Mouse (Mus musculus): ENCODE measurements around the gene Zfp346.
A peak's percentile ranks its signal among the peaks of the same experiment; 100 is the strongest.
"Not testable (repeated sequence)": the region's sequence is repeated elsewhere in the genome, so short reads cannot be mapped to it uniquely, and the experiment has no call there.

Gene Zfp346

DNA sequence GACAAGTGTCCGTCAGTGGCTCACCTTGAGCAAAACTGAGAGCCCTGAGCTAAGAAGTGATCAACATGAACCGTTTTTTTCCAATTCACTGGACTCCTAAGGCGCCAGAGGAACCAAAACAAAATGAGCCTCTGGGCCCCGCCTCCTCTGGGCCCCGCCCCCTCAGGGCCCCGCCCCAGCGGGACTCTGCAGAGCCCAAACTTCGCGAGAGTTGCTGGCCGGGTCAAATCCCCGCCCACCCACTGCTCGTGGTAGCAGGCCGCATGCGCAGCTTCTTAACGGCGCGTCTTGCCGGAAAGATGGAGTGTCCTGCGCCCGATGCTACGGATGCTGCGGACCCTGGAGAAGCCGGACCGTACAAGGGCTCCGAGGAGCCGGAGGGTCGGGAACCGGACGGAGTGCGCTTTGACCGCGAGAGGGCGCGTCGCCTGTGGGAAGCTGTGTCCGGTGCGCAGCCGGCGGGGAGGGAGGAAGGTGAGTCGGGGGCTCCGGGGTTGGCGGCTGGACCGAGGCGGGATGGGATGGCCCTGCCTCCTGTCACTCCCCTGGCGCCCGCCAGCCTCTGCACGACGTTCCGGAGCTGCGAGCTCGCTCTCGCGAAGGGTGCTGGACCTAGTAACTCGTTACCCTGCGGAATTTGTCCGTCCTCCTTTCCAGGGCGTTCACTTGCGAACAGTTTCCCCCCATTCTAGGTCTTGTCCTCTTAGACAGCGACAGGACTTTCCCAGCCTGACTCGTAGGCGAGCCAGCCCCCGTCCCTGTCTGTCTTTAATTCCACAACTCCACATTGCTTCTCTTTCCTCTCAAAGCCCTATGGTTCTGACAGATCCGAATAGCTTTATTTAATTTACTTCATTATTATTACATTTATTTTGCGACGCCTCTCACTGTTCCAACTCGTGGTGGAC, at the start of gene Zfp346:
TSS of gene Zfp346 (plus strand) at position 267 of the 908 bp plus-strand sequence.
- peak; percentile 99 for DNase-seq

DNA sequence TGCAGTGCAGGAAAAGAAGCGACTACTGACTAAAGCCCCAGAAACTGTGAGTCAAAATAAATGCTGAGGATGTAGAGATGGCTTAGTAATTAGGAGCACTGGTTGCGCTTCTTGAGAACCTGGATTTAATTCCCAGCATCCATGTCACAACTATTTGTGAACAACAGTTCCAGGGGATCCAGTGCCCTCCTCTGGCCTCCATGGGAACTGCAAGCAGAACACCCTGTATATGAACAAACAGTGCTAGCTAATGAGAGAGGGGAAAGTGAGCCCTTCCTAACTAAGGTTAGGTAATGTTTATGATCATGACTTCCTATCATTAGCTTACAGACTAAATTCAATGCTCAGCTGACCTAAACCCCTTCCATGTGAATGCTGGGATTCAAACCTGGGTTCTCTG, 47.1 kb upstream of the Zfp346 start:
- DNase-seq: no peak

DNA sequence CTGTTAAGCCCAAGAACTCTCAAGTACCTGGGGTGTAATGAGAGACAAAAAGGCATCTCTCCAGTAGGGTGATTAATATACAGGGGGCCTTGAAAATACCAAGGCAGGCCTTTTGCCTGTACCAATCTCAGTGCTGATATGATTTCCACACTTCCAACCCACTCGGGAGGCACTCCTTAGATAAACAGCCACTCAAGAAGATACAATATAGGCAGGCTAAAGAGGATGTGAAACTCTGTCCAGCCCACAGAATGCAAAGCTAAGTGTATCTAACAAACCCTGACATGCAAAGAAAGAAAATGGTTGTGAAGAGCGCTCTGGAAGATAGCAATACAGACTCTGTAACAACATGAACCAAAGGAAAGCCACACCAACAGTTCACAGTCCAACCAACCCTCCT, 41.8 kb upstream of the Zfp346 start:
- DNase-seq: no peak

DNA sequence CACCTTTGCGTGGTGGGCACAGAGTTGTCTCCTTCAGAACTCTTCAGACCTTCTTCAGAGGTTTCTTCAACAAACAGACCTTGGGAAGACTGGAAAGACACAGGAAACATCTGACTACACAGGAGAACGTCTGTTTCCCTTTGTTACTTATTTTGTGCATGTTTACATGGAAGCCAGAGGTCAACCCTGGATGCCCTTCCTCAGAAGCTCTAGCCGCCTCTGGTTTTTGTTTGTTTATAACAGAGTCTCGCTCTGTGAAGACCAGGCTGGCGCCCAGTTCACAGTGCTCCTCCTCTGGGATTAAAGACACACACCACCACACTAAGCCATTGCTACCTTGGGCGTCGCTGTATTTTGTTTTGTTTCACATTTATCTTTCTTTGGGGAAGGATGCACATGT, 35.4 kb upstream of the Zfp346 start:
- DNase-seq: no peak

DNA sequence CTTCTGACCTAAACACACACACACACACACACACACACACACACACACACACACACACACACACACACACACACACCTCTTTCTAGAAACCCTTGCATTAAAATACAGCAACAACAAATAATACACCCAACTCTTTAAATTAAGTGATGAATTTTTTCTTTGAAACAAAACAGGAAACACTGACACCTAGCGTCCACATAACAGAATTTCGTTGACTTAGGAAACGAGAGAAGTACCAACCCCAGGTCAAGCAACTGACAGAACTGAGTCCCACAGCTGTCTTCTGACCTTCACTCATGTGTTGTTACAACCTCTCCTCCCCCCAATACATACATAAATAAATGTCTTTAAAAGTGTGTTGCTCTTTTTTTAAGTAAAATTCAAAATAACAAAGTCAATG, 33.8 kb upstream of the Zfp346 start:
- DNase-seq: no peak

DNA sequence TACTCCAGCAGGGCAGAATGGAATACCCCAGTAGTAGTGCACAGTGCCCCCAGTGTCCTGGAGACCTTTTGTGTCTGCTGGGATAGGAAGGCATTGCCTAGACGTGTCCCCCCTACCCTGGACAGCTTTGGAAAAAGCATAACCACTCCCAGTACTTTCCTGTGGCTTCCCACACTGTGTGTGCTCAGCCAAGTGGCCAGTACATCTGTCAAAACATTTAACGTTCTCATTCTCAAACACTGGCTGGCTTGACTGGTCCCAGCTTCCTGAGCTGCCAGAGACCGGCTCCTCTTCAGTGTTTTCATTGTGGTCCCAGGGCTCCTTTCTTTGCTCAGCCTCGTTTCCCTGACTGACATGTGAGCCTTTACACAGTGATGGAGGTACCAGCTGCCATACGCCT, 29.5 kb upstream of the Zfp346 start:
- peak; percentile 93 for DNase-seq

DNA sequence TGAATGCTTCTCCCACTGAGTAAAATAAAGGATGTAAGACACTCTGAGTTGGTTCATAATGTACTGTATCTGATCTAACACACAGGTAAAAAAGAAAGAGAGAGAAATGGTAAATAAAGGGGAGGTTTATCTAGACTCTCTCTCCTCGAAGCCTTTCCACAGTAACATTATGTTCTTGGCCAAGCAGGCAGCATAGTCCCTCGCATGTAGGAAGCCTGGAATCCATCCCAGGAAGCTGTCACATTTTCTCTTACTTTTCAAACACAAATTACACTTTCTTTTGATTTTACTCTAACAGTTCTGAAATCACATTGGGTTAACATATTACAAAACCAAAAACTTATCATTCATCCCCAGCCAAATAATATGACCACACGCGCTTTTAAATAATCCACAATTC, 12.5 kb upstream of the Zfp346 start:
- no peak for DNase-seq

DNA sequence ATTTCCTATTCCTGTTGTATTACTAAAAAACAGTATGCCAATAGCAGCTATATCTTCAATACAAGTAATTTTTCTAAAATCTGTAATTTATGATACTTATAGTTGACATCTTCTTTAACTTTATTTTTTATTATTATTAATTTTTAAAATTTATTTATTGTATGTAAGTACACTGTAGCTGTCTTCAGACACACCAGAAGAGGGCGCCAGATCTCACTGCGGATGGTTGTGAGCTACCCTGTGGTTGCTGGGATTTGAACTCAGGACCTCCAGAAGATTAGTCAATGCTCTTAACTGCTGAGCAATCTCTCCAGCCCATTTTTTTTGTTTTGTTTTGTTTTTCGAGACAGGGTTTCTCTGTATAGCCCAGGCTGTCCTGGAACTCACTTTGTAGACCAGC, 7.3 kb upstream of the Zfp346 start:
- not testable (repeated sequence) for DNase-seq

DNA sequence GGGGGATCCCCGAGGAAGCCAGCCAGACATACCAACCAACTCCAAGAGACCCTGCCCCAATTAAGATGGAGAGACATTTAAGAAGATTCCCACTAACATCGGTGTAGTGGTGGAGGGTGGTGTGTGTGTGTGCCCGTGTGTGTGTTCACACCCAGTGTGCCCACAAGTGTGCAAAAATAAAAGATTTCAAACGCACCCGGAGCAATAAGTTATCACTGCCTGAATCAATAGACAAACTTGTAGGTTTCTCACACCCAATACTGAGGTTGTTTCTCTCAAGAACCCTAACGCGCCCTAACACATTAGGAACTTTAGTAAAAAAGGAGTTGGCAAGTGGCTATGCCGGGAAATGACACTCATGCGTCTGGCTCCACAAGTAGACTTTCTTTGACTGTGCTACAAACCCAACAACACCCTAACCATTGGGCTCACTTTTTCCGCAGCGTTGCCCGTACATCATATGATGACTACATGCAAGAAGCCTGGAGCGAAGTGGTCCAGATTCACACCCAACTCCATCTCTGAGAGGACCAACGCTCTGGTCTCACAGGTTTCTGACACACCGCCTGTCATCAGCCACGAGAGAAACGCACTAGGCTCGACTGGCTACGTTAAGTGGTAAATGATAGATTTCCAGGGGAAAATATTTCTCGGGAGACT, 5.9 kb upstream of the Zfp346 start:
- peak; percentile 93 for DNase-seq

DNA sequence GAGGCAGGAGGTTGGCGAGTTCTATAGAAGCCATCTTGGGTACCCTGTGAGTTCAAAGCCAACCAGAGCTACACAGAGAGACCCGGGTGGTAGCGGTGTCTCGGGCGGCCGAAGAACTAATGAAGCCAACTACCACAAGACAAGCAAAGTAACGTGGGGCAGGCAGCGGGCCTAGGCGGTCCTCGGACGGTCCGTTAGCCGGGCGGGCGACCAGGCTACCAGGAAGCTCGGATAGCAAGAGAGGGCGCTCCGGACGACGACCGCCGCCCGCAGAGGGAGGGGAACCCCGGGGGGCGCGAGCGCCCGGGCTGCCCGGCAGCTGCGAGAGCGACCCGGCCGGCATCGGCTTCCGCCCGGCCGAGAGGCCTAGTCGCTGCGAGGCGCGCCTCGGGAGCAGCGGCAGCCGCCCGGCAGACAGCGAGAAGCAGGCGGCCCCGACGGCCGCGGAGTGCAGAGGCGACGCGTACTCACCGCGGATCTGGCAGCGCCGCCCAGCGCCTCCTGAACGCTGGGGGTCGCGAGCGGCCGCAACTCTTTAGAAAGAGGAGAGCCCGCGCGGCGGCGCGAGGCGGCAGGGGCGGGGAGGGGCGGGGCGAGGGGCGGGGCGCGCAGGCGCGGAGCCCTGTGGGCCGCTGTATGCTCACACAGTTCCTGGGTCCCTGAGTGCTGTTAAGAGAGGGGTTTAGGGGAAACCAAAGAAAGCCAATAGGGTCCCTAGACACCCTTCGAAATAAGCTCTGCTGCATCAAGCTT, 5.2 kb upstream of the Zfp346 start, which contains the start of gene Uimc1:
TSS of gene Uimc1 (minus strand) at position 575 of the 753 bp plus-strand sequence.
- DNase-seq: peak; percentile 99

DNA sequence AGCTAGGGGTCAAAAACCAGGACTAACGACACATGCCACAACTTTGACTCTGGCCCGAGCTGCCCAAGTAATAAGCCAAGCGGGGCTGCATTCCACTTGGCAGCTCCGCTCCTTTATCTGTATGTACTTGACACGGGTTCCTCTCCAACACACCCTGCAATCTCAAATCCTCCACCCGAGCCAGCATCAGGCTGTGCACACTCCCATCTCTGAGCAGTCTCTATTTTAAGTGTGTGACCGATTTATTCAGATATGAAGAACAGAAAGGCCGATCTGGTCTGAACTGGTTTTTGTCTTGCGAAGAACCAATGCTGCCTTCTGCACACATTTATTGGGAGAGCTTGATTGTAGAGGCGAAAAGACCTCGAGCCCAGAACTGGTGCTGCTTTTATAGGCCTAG, 3.5 kb upstream of the Zfp346 start:
- peak; percentile 93 for DNase-seq

DNA sequence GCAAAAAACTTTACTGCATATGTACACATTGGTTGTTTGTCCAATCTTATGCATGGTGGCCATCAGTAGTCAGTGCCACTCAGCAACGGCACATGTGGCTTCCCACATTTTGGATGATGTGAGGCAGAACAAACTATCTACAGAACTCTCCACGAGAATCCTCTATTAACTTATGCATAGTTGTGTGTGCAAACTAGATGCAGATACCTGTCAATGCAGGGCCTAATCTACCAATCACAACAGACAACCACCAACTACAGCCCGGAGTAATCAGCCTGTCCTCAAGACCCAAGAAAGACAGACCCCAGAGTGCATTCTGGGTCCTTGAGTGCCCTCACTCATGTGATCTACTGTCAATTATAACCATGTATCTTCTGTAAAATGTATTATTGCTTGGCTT, 2.7 kb upstream of the Zfp346 start:
- DNase-seq: peak; percentile 78

DNA sequence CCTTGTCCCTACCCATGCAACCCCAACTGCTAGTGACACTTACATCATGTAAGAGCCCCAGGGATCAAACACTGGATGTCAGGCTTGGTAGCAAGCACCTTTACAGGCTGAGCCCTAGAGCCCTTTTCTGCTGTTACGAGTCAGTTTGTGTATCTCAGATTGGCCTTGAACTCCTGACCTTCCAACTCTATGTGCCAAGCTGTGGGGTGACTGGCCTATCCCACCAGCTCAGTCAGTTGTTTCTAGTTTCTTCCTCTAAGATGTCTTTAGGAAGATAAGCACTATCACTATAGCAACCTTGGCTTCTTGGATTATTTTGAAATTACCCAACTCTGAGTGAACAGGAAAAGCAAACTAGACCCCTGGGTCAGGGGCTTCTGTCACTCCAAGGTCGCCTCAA, 1.8 kb upstream of the Zfp346 start:
- DNase-seq: peak; percentile 72

DNA sequence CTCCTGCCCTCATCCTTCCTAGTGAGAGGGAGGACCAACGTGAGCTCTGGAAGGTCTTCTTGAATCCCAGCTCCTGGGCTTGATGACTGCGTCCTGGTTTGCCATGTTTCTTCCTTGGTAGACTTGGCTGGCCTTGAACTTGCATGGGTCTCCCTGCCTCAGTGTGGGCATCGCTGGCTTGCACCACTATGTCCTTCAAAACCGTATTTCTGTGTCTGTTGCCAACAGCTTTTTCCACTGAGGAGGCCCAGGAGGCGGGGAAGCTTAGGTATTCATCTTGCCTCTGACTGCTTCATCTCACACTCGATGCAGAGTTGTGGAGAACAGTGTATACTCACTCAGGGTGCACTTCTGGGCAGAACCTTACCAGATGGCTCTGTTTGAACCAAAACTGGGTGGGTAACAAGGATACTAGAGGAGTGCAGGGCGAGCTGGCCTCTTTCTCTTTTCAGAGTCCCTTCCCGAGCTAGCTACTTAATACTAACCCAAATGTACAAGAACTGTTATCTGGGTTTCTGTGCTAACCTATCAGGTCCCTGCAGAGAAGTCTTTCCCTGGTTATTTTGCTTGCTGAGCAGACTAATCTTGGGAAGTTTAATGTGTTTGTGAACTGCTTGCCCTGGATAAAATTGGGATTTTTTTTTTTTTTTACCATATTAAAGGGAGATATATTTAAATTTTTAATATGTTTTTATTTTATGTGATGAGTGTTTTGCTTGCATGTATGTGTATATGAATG, 1.0 kb downstream of the Zfp346 start:
- peak; percentile 94 for DNase-seq

DNA sequence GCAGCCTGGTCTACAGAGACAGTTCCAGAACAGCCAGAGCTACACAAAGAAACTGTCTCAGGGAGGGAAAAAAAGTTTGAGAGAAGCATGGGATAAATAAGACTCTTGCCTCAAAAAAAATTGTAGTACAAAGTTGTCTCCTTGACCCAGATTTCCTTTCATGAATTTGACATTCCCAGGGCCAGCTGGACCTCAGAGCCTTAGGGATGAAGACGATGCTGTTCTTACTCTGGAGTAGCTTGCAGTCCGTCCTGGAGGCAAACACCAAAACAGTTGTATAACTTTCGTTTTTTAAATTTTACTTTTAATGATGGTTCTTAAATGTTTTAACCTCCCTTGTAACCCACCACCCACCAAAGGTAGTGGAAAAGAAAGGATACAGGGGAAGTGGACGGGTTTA, 2.0 kb downstream of the Zfp346 start:
- peak; percentile 81 for DNase-seq

DNA sequence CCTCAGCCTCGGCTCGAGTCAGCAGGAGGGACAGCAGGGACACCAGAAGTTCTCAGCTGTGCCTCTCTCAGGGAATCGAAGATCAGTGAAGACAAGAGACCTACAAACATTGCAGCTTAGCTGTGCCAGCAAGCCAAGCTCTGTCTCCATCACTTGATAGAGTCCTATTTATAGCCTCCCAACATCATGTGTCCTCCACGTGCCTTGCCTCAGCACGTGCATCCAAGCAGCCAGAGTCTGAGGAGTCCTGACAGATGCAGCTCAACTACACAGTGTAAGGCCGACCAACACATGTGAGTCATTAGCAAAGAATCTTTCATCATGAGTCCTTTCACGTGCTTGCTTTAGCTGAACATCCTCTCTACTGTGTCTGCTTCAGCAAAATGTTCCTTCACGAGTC, 2.6 kb downstream of the Zfp346 start:
- peak; percentile 99 for DNase-seq

DNA sequence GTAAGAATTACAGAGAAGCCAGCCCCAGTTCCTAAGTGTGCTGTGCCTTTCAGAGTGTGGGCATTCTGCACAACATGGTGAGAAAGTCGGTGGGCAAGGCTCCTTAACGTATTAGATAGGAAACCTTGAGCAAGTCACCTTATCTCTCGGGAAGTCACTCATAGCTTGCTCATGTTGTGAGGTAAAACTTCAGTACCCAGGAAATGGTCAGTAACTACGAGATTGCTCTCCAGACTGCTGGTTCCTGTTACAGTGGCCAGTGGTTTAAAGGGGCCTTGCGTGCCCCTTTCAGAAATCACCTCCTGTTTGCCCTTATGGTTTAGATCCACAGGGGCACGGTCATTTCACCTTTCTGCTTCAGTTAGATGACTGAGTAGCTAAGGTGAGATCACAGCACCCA, 9.3 kb downstream of the Zfp346 start:
- DNase-seq: peak; percentile 50

DNA sequence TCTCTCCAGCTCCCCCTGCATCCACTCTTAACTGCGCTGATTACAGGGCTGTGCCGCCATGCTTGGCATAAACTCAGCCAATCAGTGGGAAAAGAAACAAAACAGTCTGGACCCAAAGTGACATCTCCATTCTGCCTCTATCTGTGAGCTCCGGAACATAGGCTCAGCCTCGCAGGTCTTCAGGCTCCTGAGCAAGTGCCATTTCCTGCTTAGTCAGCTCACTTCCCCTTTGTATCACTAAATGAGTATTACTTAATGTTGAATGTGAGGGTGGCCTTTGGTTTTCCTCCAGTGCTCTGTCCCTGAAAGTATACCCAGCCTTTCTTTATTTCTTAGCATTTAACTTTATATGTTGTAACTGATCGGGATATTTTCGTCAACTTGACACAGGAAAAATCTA, 19.8 kb downstream of the Zfp346 start:
- DNase-seq: no peak

DNA sequence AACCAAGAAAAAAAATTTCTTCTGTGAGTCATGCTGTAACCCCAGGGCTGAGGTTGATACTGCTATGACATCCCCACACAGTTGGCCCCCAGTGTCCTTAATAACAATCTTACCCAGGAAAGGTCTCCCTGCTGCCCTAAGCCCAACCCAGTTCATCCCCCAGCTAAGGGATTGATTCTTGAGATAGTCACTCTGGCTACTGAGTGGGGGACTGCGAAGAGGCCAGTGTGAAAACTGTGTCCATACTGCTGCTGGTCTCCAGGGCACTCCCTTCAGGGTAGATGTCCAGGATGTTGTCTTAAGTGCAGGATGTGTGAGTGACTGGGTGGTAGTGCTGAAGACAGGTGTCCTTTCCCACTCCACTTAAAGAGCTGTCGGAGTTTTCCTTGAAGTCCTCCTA, 28.3 kb downstream of the Zfp346 start, which contains the start of gene Gm17617:
TSS of gene Gm17617 (minus strand) at position 101 of the 400 bp plus-strand sequence.
- no peak for DNase-seq

DNA sequence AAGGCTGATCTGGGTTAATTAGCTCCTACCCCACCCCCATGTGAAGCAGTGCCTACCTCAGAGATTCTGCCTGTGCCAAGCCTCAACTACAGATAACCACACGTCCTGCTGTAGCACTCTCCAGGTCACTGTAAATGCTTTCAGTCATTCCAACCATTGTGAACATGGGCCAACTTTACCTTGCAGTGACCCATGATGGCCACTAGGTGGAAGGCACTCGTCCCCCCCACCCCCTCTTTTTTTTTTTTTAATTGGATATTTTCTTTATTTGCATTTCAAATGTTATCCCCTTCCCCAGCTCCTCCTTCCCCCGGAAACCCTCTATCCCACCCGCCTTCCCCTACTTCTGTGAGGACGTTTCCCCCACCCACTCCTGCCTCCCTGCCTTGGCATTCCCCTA, 30.3 kb downstream of the Zfp346 start:
- DNase-seq: no peak

DNA sequence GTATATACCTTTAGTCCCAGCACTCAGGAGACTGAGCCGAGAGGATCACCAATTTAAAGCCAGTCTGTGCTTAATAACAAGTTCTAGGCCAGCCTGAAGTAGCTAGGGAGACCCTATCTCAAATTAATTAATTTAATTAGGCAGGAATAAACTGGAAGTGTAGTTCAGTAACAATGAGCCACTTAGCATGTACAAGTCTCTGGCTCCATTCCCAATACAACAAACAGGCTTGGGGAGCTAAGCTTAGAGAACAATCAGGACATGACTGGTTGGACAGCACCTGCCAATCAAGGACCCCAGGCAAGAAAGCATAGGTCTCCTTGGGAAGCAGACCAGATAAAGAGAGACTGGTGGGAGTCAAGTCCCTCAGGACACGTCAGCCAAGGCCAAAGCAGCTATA, 35.2 kb downstream of the Zfp346 start:
- no peak for DNase-seq

DNA sequence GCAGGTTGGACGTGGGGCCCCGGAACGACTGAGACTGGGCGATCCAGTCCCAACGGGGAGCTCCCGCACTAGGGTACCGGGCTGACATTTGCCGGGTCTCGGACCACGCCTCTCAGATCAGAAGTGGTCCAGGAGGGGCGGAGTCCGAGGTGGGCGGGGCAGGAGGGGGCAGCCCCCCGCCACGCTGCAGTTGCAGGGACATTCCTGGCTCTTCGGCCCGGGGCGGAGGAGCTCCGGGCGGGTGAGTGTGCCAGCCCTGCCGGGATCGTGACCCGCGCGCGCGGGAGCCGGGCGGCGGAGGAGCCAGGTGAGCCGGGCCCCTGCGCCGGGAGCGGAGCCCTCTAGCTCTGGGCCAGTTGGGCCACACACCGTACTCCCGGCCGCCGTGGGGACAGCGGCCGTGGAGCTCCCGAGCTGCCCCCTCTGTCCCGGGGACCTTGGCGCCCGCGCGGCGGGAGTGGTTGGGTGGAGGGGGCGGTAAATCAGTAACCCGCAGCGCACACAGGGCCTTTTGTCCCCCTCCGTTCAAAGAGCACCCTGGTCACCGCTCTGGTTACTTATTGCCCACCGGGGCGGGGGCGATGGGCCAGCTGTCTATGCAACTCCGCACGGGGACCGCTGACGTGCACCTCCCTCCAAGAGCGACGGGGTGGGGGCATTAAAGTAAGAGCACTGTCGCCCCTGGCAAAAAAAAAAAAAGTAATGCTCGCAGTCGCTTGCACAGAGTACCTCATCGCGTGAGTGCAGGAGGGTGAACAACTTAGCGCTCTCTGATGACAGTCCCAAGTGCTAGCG, 47.7 kb downstream of the Zfp346 start, which contains the start of gene Fgfr4:
TSS of gene Fgfr4 (plus strand) at position 20 of the 795 bp plus-strand sequence.
- DNase-seq: peak; percentile 89
